Mouse (Mus musculus): ENCODE measurements at regions not wholly inside any gene's neighbourhood (a gene's known extent, or its start where the extent isn't known, plus 50 kb on each side); places are given as distances from the start of the nearest gene placed in this dataset.

DNA sequence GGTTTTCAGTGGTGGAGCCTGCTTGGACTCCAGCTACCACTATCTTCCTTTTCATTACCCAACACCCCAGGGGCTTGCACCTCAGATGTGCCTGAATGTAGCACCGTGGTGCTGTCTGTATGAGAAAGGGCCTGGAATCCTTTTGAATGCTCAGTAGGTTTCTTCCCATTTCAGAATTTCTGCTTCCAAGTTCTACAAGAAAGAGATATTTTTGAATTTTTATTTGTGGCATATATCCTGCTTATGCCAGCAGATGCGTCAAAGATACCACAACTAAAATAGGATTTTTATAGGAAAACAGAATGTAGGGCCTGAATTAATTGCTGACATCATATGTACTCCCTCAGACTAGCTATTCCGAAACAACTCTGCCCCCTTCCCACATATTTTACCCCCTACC, 2286.9 kb upstream of the Gm7489 start:
- no peak for ATAC-seq (ENCODE audit: low FRiP score, low read depth)
- Histone ChIP-seq H3K9ac (no peak overlapping the region), H3K4me2 (replicated peaks) (no peak overlapping the region), H3K4me3 (no peak overlapping the region), H3K27ac (no peak overlapping the region), H3K9me3 (no peaks in the 10 kb centered on the region), H3K36me3 (no peaks in the 10 kb centered on the region), H3K4me1 (0 out of 2 replicates have a peak, but pooled peaks cover 6% of the 10 kb centered on the region), H3K27me3 (no peaks in the 10 kb centered on the region)
- WGBS = 81% methylated on average over 3 of the region's 3 CpGs

DNA sequence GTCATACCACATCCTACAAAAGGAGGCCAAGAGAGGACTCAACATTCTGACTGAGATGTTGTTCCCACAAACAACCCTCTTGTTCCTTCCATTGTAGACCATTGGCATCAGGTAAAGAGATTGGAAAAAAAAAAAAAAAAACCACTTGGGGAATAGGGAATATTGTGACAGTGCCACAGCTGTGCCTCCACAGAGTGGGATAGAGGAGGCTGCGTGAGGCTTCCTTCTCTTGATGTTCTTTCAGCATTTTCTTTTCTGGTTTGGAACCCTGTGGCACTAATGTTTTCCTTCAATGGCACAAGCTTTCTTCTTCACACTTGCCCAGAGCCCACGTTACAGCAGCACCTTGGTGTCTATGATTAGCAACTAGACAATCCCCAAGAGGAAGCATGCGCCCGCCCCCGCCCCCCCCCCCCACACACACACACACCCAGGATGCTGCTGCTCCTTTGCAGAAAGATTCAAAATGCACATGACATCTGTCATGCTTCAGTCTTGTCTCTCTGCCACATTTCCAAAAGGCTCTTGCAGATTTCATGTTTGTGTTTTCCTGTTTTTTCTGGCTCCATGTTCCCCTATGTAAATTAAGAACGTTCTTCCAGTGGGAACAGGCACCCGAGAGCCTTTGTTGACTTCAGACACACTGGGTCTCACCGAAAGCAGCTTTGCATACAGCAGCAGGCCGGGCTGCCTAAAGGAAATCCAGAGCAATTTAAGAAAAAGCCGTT, 2283.4 kb upstream of the Gm7489 start:
- Histone ChIP-seq H3K4me1 (no peaks in the 10 kb centered on the region), H3K9ac (no peak overlapping the region), H3K4me3 (no peak overlapping the region), H3K27me3 (no peaks in the 10 kb centered on the region), H3K36me3 (no peaks in the 10 kb centered on the region), H3K4me2 (replicated peaks) (no peak overlapping the region), H3K9me3 (no peaks in the 10 kb centered on the region), H3K27ac (no peak overlapping the region)
- WGBS = 51% methylated on average over 8 of the region's 10 CpGs
- ATAC-seq (ENCODE audit: low FRiP score, low read depth) = no peak

- no peak overlapping the region for H3K9ac ChIP-seq
- H3K4me3 ChIP-seq = no peak overlapping the region
- H3K36me3 ChIP-seq = no peaks in the 10 kb centered on the region
- no peak overlapping the region for H3K4me2 ChIP-seq (replicated peaks)
- no peak overlapping the region for H3K27ac ChIP-seq
- no peaks in the 10 kb centered on the region for H3K27me3 ChIP-seq
- H3K4me1 ChIP-seq = 0 out of 2 replicates have a peak, but pooled peaks cover 3% of the 10 kb centered on the region
- H3K9me3 ChIP-seq = no peaks in the 10 kb centered on the region
- WGBS = 85% methylated on average over 6 of the region's 6 CpGs
- no peak for ATAC-seq (ENCODE audit: low FRiP score, low read depth)
Observed at GRCm38 (mm10) chr15:51621455-51621854, 2263.3 kb upstream of the Gm7489 start.

DNA sequence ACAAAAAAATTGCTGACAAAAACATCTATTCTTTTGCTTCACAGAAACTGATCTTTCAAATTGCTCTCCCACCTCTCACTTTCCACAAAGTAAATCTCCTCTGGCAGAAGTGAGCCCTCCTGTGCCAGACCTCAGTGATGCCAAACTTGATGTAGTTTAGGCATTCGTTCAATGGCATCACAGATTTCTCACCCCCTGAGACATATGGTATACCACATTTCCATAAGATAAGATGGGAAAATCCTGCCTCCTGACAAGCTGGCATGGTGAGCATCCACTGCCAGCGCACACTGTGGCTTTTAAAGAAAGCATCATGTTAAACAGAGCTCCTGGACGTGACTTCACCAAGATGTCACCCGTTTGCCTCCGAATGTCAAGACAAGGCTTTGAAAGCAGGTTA, 2257.2 kb upstream of the Gm7489 start:
- Histone ChIP-seq H3K27me3 (0 out of 2 replicates have a peak, but pooled peaks cover 2% of the 10 kb centered on the region), H3K4me2 (replicated peaks) (no peak overlapping the region), H3K4me3 (no peak overlapping the region), H3K9ac (no peak overlapping the region), H3K36me3 (no peaks in the 10 kb centered on the region), H3K9me3 (no peaks in the 10 kb centered on the region), H3K27ac (no peak overlapping the region), H3K4me1 (peaks cover 23% of the 10 kb centered on the region)
- ATAC-seq (ENCODE audit: low FRiP score, low read depth) = no peak
- WGBS = 93% methylated on average over 5 of the region's 5 CpGs

GRCm38 (mm10) chr15:51628518-51628917, 2256.2 kb upstream of the Gm7489 start:
- WGBS = 40% methylated on average over 4 of the region's 4 CpGs
- 0 out of 2 replicates have a peak, but pooled peaks cover 2% of the 10 kb centered on the region for H3K27me3 ChIP-seq
- ATAC-seq (ENCODE audit: low FRiP score, low read depth) = peak; percentile 76; the same call in 1 of the 2 replicates
- H3K4me1 ChIP-seq = peaks cover 23% of the 10 kb centered on the region
- no peaks in the 10 kb centered on the region for H3K36me3 ChIP-seq
- H3K9me3 ChIP-seq = no peaks in the 10 kb centered on the region
- H3K27ac ChIP-seq = 0 out of 2 replicates have a peak overlapping the region, but pooled peaks have one; percentile 28
- H3K4me3 ChIP-seq = no peak overlapping the region
- no peak overlapping the region for H3K4me2 ChIP-seq (replicated peaks)
- no peak overlapping the region for H3K9ac ChIP-seq

DNA sequence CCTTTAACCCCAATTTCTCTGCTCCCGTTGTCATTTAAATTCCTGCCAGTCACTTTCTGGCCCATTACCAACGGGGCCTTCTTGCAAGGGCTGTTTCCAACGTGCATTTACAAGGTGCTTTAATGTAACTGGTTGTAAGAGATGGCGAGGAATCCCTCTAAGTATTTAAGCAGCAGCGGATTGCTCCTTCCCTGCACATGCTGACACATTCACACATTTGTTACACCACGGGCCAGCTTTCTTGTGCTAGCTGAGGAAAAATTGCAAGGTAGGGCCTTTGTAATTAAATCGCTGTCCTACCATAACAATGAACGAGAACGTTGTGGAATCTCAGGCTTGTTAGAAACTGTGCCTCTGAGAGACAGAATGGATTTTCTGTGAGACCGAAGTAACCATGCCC, 2252.8 kb upstream of the Gm7489 start:
- no peak overlapping the region for H3K9ac ChIP-seq
- no peaks in the 10 kb centered on the region for H3K36me3 ChIP-seq
- no peaks in the 10 kb centered on the region for H3K9me3 ChIP-seq
- 0 out of 2 replicates have a peak, but pooled peaks cover 2% of the 10 kb centered on the region for H3K27me3 ChIP-seq
- no peak overlapping the region for H3K4me2 ChIP-seq (replicated peaks)
- H3K4me3 ChIP-seq = no peak overlapping the region
- ATAC-seq (ENCODE audit: low FRiP score, low read depth) = no peak
- WGBS = 49% methylated on average over 10 of the region's 10 CpGs
- H3K27ac ChIP-seq = no peak overlapping the region; the same call in 1 of the 2 replicates
- peaks cover 27% of the 10 kb centered on the region for H3K4me1 ChIP-seq

DNA sequence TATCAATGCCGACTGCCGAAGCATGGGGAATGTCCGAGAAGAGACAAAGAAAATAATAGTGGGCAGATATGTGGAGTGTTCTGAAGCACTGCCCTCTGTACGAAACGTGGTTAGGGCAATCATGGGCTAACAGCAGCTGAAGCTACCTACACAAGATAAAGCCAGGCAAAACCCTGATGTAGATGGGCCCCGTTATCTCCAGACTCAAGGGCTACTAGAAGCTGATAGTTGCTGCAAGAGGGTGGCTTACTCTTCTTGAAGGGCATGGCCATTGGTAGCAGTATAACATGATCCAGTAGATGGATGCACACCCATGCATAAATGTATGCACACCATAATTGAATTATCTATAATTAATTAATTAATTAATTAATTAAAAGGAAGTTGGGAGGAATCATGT, 2251.6 kb upstream of the Gm7489 start:
- 0 out of 2 replicates have a peak, but pooled peaks cover 2% of the 10 kb centered on the region for H3K27me3 ChIP-seq
- H3K36me3 ChIP-seq = no peaks in the 10 kb centered on the region
- H3K27ac ChIP-seq = no peak overlapping the region
- peaks cover 27% of the 10 kb centered on the region for H3K4me1 ChIP-seq
- no peak overlapping the region for H3K4me2 ChIP-seq (replicated peaks)
- no peak overlapping the region for H3K4me3 ChIP-seq
- H3K9me3 ChIP-seq = no peaks in the 10 kb centered on the region
- no peak overlapping the region for H3K9ac ChIP-seq
- 92% methylated on average over 6 of the region's 6 CpGs for WGBS
- ATAC-seq (ENCODE audit: low FRiP score, low read depth) = no peak

- Histone ChIP-seq H3K4me2 (replicated peaks) (peak overlapping the region; percentile 34), H3K4me3 (no peak overlapping the region), H3K36me3 (no peaks in the 10 kb centered on the region), H3K4me1 (peaks cover 21% of the 10 kb centered on the region), H3K9me3 (no peaks in the 10 kb centered on the region), H3K27me3 (0 out of 2 replicates have a peak, but pooled peaks cover 2% of the 10 kb centered on the region), H3K9ac (no peak overlapping the region), H3K27ac (no peak overlapping the region)
- no peak for ATAC-seq (ENCODE audit: low FRiP score, low read depth)
- 44% methylated on average over 7 of the region's 7 CpGs for WGBS
Observed at GRCm38 (mm10) chr15:51634726-51635125, 2250.0 kb upstream of the Gm7489 start.

DNA sequence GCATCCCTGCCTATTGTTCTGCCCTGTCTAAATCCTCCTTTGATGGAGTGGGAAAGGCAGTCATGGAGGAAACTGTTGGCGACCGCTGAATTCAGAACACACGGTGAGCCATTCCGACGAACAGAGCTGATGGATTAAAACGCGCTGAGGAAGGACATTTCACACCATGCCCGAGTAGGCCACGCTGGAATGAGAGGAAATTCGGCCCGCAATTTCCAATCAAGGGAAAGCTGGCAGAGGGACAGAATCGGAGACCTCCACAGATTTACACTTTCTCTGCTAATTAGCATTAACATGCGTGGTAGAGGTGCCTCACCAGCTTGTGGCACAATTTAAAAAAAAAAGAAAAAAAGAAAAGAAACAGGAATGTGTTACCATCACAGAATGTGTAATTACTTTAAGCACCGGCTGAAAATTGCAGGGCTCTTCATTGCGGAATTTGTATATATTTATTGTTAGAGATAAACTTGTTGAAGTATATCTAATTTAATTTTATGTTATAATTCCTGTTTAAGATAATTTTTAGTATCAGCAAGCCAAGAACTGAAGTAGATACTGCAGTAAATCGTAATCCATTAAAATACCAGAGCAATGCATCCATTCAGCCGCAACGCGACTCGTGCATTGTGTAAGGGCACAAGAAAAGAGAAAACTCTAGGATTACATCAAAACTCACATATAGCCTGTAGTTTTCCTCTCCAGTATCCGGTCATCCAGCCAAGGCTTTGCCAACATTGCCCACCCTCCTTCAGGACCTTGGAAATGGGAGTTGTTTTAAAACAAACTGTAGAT, 2249.4 kb upstream of the Gm7489 start:
- 0 out of 2 replicates have a peak, but pooled peaks cover 2% of the 10 kb centered on the region for H3K27me3 ChIP-seq
- WGBS = 43% methylated on average over 21 of the region's 21 CpGs
- no peaks in the 10 kb centered on the region for H3K9me3 ChIP-seq
- H3K4me1 ChIP-seq = peaks cover 21% of the 10 kb centered on the region
- H3K4me2 ChIP-seq (replicated peaks) = peak overlapping the region; percentile 34
- H3K36me3 ChIP-seq = no peaks in the 10 kb centered on the region
- no peak overlapping the region for H3K9ac ChIP-seq
- H3K4me3 ChIP-seq = no peak overlapping the region
- no peak overlapping the region for H3K27ac ChIP-seq
- ATAC-seq (ENCODE audit: low FRiP score, low read depth) = no peak

DNA sequence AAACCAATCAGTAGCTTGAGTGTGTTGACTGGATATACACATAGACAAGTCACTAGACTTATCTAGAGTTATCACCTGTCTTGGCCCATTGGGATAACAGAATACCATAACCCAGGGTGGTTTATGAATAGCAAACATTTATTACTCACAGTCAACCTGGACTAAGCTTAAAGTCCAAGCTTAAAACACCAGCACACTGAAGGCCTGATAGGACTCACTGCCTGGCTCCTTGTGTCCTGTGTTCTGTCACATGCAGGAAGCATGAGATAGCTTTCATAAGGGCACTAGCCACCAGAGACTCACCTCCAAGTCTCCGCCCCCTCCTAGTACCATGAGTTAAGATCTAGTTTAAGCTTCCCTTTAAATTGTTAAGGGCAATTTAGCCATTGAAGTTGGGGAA, 2247.1 kb upstream of the Gm7489 start:
- H3K9me3 ChIP-seq = no peaks in the 10 kb centered on the region
- WGBS = 93% methylated on average over 1 of the region's 1 CpGs
- no peak overlapping the region for H3K9ac ChIP-seq
- no peak overlapping the region for H3K4me3 ChIP-seq
- no peaks in the 10 kb centered on the region for H3K27me3 ChIP-seq
- peaks cover 13% of the 10 kb centered on the region for H3K4me1 ChIP-seq
- no peak overlapping the region for H3K27ac ChIP-seq
- H3K4me2 ChIP-seq (replicated peaks) = no peak overlapping the region
- no peak for ATAC-seq (ENCODE audit: low FRiP score, low read depth)
- H3K36me3 ChIP-seq = no peaks in the 10 kb centered on the region

- Histone ChIP-seq H3K27me3 (no peaks in the 10 kb centered on the region), H3K4me3 (no peak overlapping the region), H3K27ac (no peak overlapping the region), H3K9me3 (no peaks in the 10 kb centered on the region), H3K4me1 (peaks cover under 1% of the 10 kb centered on the region; the same call in 1 of the 2 replicates), H3K9ac (no peak overlapping the region), H3K36me3 (no peaks in the 10 kb centered on the region), H3K4me2 (replicated peaks) (no peak overlapping the region)
- WGBS = 85% methylated on average over 6 of the region's 6 CpGs
- no peak for ATAC-seq (ENCODE audit: low FRiP score, low read depth)
Observed at GRCm38 (mm10) chr15:51643772-51644311, 2240.9 kb upstream of the Gm7489 start.

GRCm38 (mm10) chr15:51646304-51646703, 2238.4 kb upstream of the Gm7489 start:
- H3K27me3 ChIP-seq = no peaks in the 10 kb centered on the region
- H3K9ac ChIP-seq = no peak overlapping the region
- no peaks in the 10 kb centered on the region for H3K4me1 ChIP-seq
- H3K4me2 ChIP-seq (replicated peaks) = no peak overlapping the region
- 83% methylated on average over 2 of the region's 2 CpGs for WGBS
- no peaks in the 10 kb centered on the region for H3K9me3 ChIP-seq
- H3K4me3 ChIP-seq = no peak overlapping the region
- H3K27ac ChIP-seq = no peak overlapping the region
- ATAC-seq (ENCODE audit: low FRiP score, low read depth) = no peak; the same call in 1 of the 2 replicates
- no peaks in the 10 kb centered on the region for H3K36me3 ChIP-seq

Data from limb, embryonic 13.5 days (tissue).